Mouse (Mus musculus) limb, embryonic 13.5 days (tissue): Measurements from ENCODE around the gene Rpap3. TPM values are rescaled to one million over a fixed set of nuclear protein-coding genes. Genes with fewer than 3 reads are reported as not detected.
A peak's percentile ranks its signal among the peaks of the same experiment; 100 is the strongest.

Source experiments
- ATAC-seq: fragments of 200-750 bp; cut with Nextera tagmentation; 2 replicates; pipeline ENCODE4 v1.8.0; 2017; ENCODE audit warnings: low read depth, moderate number of reproducible peaks, moderate TSS enrichment; ENCODE audit not compliant: low FRiP score
- H3K27ac ChIP-seq: fragments of 300-500 bp; sonication (generic); 2 replicates; pipeline ENCODE4 v1.5.1; 2015; ENCODE audit warnings: inconsistent platforms, mild to moderate bottlenecking, moderate library complexity
- H3K27me3 ChIP-seq: fragments of 300-500 bp; sonication (generic); 2 replicates; pipeline ENCODE4 v1.6.1; 2015; ENCODE audit warnings: mild to moderate bottlenecking, inconsistent platforms
- H3K36me3 ChIP-seq: fragments of 300-500 bp; sonication (generic); 2 replicates; pipeline ENCODE4 v1.6.1; 2015; ENCODE audit warnings: inconsistent platforms, mild to moderate bottlenecking, moderate library complexity
- H3K4me1 ChIP-seq: fragments of 300-500 bp; sonication (generic); 2 replicates; pipeline ENCODE4 v1.6.1; 2015; ENCODE audit warnings: inconsistent platforms
- H3K4me2 ChIP-seq: fragments of 300-500 bp; sonication (generic); replicated peaks from 2 replicates; pipeline ENCODE4 v1.6.1; 2015; ENCODE audit warnings: inconsistent platforms, mild to moderate bottlenecking, moderate library complexity
- H3K4me3 ChIP-seq: fragments of 300-500 bp; sonication (generic); 2 replicates; pipeline ENCODE4 v1.5.1; 2015; ENCODE audit warnings: moderate library complexity, mild to moderate bottlenecking, inconsistent platforms
- H3K9ac ChIP-seq: fragments of 300-500 bp; sonication (generic); 2 replicates; pipeline ENCODE4 v1.6.1; 2015; ENCODE audit warnings: mild to moderate bottlenecking, inconsistent platforms
- H3K9me3 ChIP-seq: fragments of 300-500 bp; sonication (generic); 2 replicates; pipeline ENCODE4 v1.6.1; 2016; ENCODE audit warnings: inconsistent platforms
- whole genome bisulfite sequencing: fragments of 180-500 bp; shearing (Covaris S2); methylation state at CpG from one replicate; pipeline ENCODE4 v1.1.7; 2015; 5-methylcytosine and 5-hydroxymethylcytosine counted together
- polyA plus RNA-seq: library from polyadenylated mRNA; unstranded; fragments of >200 nt; fragmentation: Nextera tagmentation; extraction: Ambion mirVana; gene quantifications from 2 replicates; pipeline ENCODE4 v1.2.1, GENCODE M21; 2015

Gene Rpap3
- 27.5 and 30.8 TPM in 2 replicates for polyA plus RNA-seq

DNA sequence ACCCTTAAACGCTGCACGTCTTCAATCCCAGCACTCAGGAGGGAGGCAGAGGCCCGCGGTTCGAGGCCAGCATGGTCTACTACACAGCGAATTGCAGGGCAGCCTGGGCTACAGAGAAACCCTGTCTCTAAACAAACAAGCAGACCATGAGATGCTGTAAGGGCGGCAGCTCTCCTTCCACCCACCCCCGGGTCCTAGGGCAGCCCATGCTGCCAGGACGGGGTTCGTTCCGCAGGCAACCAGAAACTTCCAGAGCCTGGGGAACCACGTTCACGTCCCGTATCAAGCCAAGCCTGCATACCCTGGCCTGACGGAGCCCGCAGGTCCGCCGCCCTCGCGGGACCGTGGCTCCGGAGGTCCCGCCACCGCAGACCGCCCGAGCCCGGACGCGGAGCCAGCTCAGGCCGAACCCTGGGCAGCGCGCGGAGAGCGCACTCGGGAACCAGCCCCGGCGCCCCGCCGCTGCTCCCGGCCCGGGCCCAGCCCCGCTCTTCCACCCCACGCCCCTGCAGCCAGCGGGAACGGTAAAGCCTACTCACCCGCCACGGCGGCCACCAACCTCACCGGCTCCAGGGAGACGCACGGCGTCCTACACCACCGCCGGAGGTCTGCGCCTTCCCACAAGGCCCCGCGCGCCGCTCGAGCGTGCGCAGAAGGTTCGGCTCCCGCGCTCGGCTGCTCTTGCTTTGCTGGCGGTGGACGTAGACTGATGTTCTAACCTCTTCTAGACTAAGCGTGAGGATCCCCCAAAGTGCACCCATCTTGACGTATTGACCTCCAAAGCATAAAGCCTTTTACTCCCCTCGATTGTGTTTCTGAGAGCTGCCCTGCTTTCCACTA, at the start of gene Rpap3:
TSS of gene Rpap3 (minus strand) at position 615 of the 840 bp plus-strand sequence.
- Histone ChIP-seq H3K4me2 (peak within 1 kb of the TSS; percentile 75), H3K27me3 (no peaks in the 10 kb centered on the region), H3K4me3 (peak within 1 kb of the TSS; percentile 94), H3K9me3 (no peaks in the 10 kb centered on the region), H3K36me3 (peaks cover 25% of the 10 kb centered on the region), H3K9ac (peak within 1 kb of the TSS; percentile 97), H3K4me1 (peaks cover 17% of the 10 kb centered on the region), H3K27ac (peak within 1 kb of the TSS; percentile 61; the same call in 1 of the 2 replicates)
- WGBS = under 1% methylated on average over 66 of the region's 71 CpGs
- ATAC-seq = peak; percentile 91

GRCm38 (mm10) chr15:97755361-97755760, 49.7 kb upstream of the Rpap3 start:
- Histone ChIP-seq H3K4me1 (peaks cover 32% of the 10 kb centered on the region), H3K4me3 (no peak overlapping the region), H3K9ac (peak overlapping the region; percentile 31; the same call in 1 of the 2 replicates), H3K27me3 (no peaks in the 10 kb centered on the region), H3K27ac (no peak overlapping the region), H3K9me3 (no peaks in the 10 kb centered on the region), H3K36me3 (peaks cover 21% of the 10 kb centered on the region), H3K4me2 (no peak overlapping the region)
- ATAC-seq = no peak
- 56% methylated on average over 8 of the region's 8 CpGs for WGBS

DNA sequence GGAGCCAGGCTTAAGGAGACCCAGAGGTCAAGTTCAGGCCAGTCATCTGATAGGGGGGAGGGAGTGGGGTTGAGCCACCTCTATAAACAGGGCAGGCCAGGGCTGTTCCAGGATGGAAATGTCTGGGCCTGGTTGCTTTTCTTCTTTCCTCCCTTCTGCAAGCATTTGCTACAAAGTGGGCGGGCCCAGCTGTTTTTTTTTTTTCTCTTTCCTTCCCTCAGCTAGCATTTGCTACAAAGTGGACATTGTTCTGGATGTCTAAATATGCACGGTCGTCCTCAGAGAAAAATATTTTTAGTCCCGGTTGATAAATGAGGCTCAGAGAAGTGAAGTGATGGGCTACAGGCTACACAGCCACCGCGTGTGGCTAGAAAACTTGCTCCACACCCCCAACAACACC, 48.9 kb upstream of the Rpap3 start:
- peak overlapping the region; percentile 35; the same call in 1 of the 2 replicates for H3K9ac ChIP-seq
- ATAC-seq = no peak
- peak overlapping the region; percentile 55; the same call in 1 of the 2 replicates for H3K27ac ChIP-seq
- peaks cover 39% of the 10 kb centered on the region for H3K4me1 ChIP-seq
- H3K4me2 ChIP-seq = no peak overlapping the region
- no peak overlapping the region for H3K4me3 ChIP-seq
- H3K9me3 ChIP-seq = no peaks in the 10 kb centered on the region
- 67% methylated on average over 6 of the region's 6 CpGs for WGBS
- peaks cover 16% of the 10 kb centered on the region for H3K36me3 ChIP-seq
- no peaks in the 10 kb centered on the region for H3K27me3 ChIP-seq

DNA sequence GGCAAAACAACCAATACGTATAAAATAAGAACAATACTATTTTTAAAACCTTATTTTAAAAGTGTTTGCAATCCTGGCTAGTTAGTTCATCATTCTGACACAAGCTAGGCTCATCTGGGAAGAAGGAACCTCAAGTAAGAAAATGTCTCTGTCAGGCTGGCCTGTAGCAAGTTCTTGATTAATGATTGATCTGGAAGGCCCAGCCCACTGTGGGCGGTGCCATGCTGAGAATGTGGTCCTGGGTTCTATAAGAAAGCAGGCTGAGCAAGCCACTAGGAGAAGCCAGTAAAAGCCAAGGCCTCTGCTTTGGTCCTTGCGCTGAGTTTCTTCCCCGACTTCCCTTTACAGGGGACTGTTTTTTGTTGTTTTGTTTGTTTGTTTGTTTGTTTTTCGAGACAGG, 46.9 kb upstream of the Rpap3 start:
- H3K4me2 ChIP-seq = no peak overlapping the region
- no peak overlapping the region for H3K27ac ChIP-seq
- peaks cover 39% of the 10 kb centered on the region for H3K4me1 ChIP-seq
- no peak overlapping the region for H3K4me3 ChIP-seq
- no peak overlapping the region for H3K9ac ChIP-seq
- H3K36me3 ChIP-seq = peaks cover 5% of the 10 kb centered on the region
- no peak for ATAC-seq
- no peaks in the 10 kb centered on the region for H3K9me3 ChIP-seq
- H3K27me3 ChIP-seq = no peaks in the 10 kb centered on the region
- 90% methylated on average over 5 of the region's 5 CpGs for WGBS

DNA sequence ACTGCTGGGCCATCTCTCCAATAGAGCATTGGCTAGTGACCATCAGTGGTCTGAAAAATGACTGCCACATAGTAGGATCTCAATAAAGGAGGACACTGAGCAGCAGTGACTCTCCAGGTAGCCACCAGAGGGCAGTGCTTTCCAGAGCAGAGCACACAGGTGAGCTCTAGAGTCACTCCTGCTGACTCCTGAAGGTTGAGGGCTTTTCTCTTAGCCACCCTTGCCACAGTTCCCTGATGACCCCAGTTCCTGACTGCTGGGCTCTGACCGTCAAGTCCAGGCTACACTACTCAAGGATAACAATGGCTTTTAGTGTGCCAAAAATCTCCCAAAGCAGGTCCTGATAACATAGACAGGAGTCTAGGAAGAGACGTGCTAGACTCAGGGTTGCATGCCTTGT, 46.1 kb upstream of the Rpap3 start:
- H3K27ac ChIP-seq = no peak overlapping the region
- no peak overlapping the region for H3K4me2 ChIP-seq
- peaks cover 39% of the 10 kb centered on the region for H3K4me1 ChIP-seq
- no peaks in the 10 kb centered on the region for H3K9me3 ChIP-seq
- no peak for ATAC-seq
- no peaks in the 10 kb centered on the region for H3K36me3 ChIP-seq
- H3K9ac ChIP-seq = no peak overlapping the region
- WGBS = 76% methylated on average over 2 of the region's 2 CpGs
- H3K27me3 ChIP-seq = no peaks in the 10 kb centered on the region
- no peak overlapping the region for H3K4me3 ChIP-seq

- peak overlapping the region; percentile 13; the same call in 1 of the 2 replicates for H3K9ac ChIP-seq
Measured at GRCm38 (mm10) chr15:97750697-97751096, 45.1 kb upstream of the Rpap3 start.

GRCm38 (mm10) chr15:97749841-97750240, 44.2 kb upstream of the Rpap3 start:
- no peaks in the 10 kb centered on the region for H3K27me3 ChIP-seq
- 0 out of 2 replicates have a peak overlapping the region, but pooled peaks have one; percentile 34 for H3K4me2 ChIP-seq
- H3K9ac ChIP-seq = 0 out of 2 replicates have a peak overlapping the region, but pooled peaks have one; percentile 13
- H3K27ac ChIP-seq = peak overlapping the region; percentile 76; the same call in 1 of the 2 replicates
- no peaks in the 10 kb centered on the region for H3K9me3 ChIP-seq
- 83% methylated on average over 13 of the region's 13 CpGs for WGBS
- no peak overlapping the region for H3K4me3 ChIP-seq
- H3K36me3 ChIP-seq = no peaks in the 10 kb centered on the region
- peaks cover 36% of the 10 kb centered on the region for H3K4me1 ChIP-seq
- ATAC-seq = 0 out of 2 replicates have a peak, but pooled peaks have one; percentile 2

More at GRCm38 (mm10) chr15:97750697-97751096, 45.1 kb upstream of the Rpap3 start:
- Histone ChIP-seq H3K9me3 (no peaks in the 10 kb centered on the region), H3K27ac (peak overlapping the region; percentile 76), H3K4me2 (peak overlapping the region; percentile 34), H3K36me3 (no peaks in the 10 kb centered on the region), H3K4me1 (peaks cover 36% of the 10 kb centered on the region), H3K4me3 (no peak overlapping the region), H3K27me3 (no peaks in the 10 kb centered on the region)
- ATAC-seq = peak; percentile 83
- 14% methylated on average over 12 of the region's 12 CpGs for WGBS

GRCm38 (mm10) chr15:97749397-97749796, 43.8 kb upstream of the Rpap3 start:
- no peak overlapping the region for H3K9ac ChIP-seq
- 87% methylated on average over 9 of the region's 9 CpGs for WGBS
- ATAC-seq = no peak
- H3K4me1 ChIP-seq = peaks cover 34% of the 10 kb centered on the region
- H3K27me3 ChIP-seq = no peaks in the 10 kb centered on the region
- H3K4me2 ChIP-seq = no peak overlapping the region
- no peak overlapping the region for H3K4me3 ChIP-seq
- H3K9me3 ChIP-seq = no peaks in the 10 kb centered on the region
- no peaks in the 10 kb centered on the region for H3K36me3 ChIP-seq
- H3K27ac ChIP-seq = no peak overlapping the region

GRCm38 (mm10) chr15:97748964-97749363, 43.3 kb upstream of the Rpap3 start:
- no peak for ATAC-seq
- Histone ChIP-seq H3K9ac (no peak overlapping the region), H3K36me3 (no peaks in the 10 kb centered on the region), H3K27ac (no peak overlapping the region), H3K27me3 (no peaks in the 10 kb centered on the region), H3K4me3 (no peak overlapping the region), H3K4me1 (peaks cover 33% of the 10 kb centered on the region), H3K4me2 (no peak overlapping the region), H3K9me3 (no peaks in the 10 kb centered on the region)
- WGBS = 87% methylated on average over 4 of the region's 4 CpGs

GRCm38 (mm10) chr15:97748309-97748708, 42.7 kb upstream of the Rpap3 start:
- Histone ChIP-seq H3K27me3 (no peaks in the 10 kb centered on the region), H3K4me2 (no peak overlapping the region), H3K4me3 (no peak overlapping the region), H3K27ac (no peak overlapping the region), H3K36me3 (no peaks in the 10 kb centered on the region), H3K9me3 (no peaks in the 10 kb centered on the region), H3K4me1 (peaks cover 29% of the 10 kb centered on the region), H3K9ac (no peak overlapping the region)
- ATAC-seq = no peak
- WGBS = 63% methylated on average over 10 of the region's 10 CpGs

DNA sequence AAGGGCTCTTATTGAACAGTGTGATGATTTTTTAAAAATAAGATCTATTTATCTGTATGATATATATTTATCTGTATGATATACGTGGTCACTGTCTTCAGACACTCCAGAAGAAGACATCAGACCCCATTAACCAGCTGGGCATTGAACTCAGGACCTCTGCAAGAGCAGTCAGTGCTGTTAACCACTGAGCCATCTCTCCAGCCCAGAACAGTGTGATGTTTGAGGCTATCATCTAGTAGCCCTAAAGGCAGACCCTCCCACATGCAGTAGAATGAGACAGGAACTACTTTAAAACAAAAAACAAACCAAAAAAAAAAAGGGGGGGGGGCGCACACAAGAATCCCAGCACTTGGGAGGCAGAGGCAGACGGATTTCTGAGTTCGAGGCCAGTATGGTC, 41.9 kb upstream of the Rpap3 start:
- Histone ChIP-seq H3K4me3 (no peak overlapping the region), H3K9ac (no peak overlapping the region), H3K36me3 (no peaks in the 10 kb centered on the region), H3K4me1 (peaks cover 30% of the 10 kb centered on the region), H3K4me2 (no peak overlapping the region), H3K27me3 (no peaks in the 10 kb centered on the region), H3K9me3 (no peaks in the 10 kb centered on the region), H3K27ac (no peak overlapping the region)
- ATAC-seq = no peak
- WGBS = 91% methylated on average over 4 of the region's 4 CpGs

DNA sequence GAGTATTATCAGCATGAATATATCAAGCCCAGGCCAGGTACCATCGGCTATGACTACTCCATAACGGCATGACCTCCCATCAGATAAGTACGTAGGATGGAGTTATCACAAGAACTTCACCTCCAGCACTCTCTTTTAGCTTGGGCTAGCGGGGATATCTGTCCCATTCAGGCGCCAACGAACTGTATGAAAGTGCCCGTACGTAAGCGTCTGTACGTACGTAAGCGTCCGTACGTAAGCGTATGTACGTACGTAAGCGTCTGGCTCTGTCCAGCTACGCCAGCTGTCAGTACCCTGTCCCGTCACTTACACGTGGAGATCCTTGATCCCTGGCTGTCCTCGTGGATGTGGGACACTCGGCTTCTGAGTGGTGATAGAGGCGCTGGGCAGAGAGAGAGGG, 41.1 kb upstream of the Rpap3 start:
- Histone ChIP-seq H3K4me2 (no peak overlapping the region), H3K36me3 (no peaks in the 10 kb centered on the region), H3K27me3 (no peaks in the 10 kb centered on the region), H3K9me3 (no peaks in the 10 kb centered on the region), H3K9ac (no peak overlapping the region), H3K27ac (no peak overlapping the region), H3K4me1 (peaks cover 33% of the 10 kb centered on the region), H3K4me3 (no peak overlapping the region)
- 94% methylated on average over 24 of the region's 24 CpGs for WGBS
- no peak for ATAC-seq
